Mouse (Mus musculus) heart, postnatal 0 days (tissue): ENCODE measurements at regions not wholly inside any gene's neighbourhood (a gene's known extent, or its start where the extent isn't known, plus 50 kb on each side); places are given as distances from the start of the nearest gene placed in this dataset.
"Not testable (repeated sequence)": the region's sequence is repeated elsewhere in the genome, so short reads cannot be mapped to it uniquely, and the experiment has no call there.

ENCODE experiments used
- CTCF ChIP-seq: IDR thresholded peaks from 2 replicates; pipeline ENCODE4 v1.5.1; 2016; ENCODE audit warnings: antibody characterized with exemption, control low read depth, low read depth
- EP300 ChIP-seq: IDR thresholded peaks from 2 replicates; pipeline ENCODE4 v1.6.1; 2016; ENCODE audit warnings: antibody characterized with exemption, low read depth

DNA sequence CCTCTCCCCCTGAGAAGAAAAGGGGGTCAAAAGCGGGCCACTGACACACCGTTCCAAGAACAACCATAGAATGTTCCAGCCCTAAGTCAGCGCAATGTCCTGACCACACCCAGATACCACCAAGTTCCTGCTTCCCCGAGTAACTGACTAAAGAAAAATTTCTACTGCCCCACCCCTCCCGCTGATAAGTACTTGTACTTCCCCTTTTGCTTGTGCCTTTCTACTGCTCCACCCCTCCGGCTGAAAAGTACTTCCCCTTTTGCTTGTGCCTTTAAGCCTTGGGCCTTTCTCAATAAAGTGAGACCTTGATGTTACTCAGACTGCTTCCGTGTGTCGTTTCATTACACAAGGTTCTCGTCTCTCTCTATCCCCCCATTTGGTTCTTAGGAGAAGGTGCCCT is 51.6 kb upstream of the Alkbh8 start:
- not testable (repeated sequence) for TF ChIP-seq CTCF, EP300
